Mouse (Mus musculus): ENCODE data around the gene Bcr. TPM values are rescaled to one million over a fixed set of nuclear protein-coding genes. Genes with fewer than 3 reads are reported as not detected.
A peak's percentile ranks its signal among the peaks of the same experiment; 100 is the strongest.
"Not testable (repeated sequence)": the region's sequence is repeated elsewhere in the genome, so short reads cannot be mapped to it uniquely, and the experiment has no call there.

The Bcr gene
- polyA plus RNA-seq, 1 experiment from 2014 or later: 1.8 TPM

GRCm38 (mm10) chr10:75030234-75030633 lies 30.2 kb upstream of the Bcr start:
- H3K4me3 ChIP-seq (ENCODE audit: low read depth, low read length): no peak overlapping the region
- 59% methylated on average over 3 of the region's 3 CpGs for WGBS (ENCODE audit: insufficient replicate concordance)
- H3K4me1 ChIP-seq (ENCODE audit: control insufficient read depth, low read depth, low read length): no peaks in the 10 kb centered on the region; the same call in 1 of the 2 replicates
- H3K27me3 ChIP-seq (ENCODE audit: control insufficient read depth, insufficient read depth, low read depth, low read length): no peaks in the 10 kb centered on the region
- H3K36me3 ChIP-seq (ENCODE audit: control insufficient read depth, insufficient read depth): no peaks in the 10 kb centered on the region
- H3K9me3 ChIP-seq (replicated peaks; ENCODE audit: control insufficient read depth, low read length): no peaks in the 10 kb centered on the region
- no peak overlapping the region for H3K9ac ChIP-seq (ENCODE audit: low read depth, low read length)
- no peak for ATAC-seq (ENCODE audit: low read depth)
- no peak overlapping the region for H3K27ac ChIP-seq (ENCODE audit: low read length)
- H3K4me2 ChIP-seq (ENCODE audit: low read depth, low read length): no peak overlapping the region

DNA sequence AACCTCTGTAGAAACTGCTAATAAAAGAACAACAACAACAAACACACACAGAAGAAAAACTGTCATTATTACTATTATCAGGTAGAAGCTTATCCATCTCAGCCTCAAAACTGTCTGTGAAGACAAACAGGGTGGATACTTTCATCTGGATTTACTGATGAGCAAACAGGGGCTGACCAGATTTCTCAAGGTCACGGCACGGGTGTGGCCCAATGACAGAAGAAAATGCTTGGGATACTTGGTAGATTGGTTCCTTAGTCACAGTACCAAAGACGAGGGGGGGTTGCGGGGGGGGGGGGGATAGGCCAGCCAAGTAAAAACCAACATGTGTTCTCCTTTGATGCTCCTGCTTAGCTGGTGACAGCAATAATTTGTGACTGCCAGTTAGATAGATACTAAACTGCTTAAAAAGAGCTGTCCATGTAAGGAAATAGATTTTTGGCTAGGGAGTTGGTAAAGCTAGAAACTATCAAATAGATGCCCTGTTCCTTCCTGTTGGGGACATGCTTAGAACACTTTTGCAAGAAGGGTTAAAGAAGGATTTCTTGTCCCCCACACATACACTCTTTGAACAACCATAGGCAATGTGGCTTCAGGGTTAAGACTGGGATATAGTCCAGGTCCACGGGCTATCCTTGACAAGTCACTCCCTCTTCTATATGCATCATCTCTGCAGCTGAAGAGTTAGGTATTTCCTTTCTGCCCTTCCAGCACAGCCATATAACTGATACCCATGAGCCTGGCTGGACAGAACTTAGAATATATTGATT lies 28.9 kb upstream of the Bcr start:
- no peak overlapping the region for H3K4me3 ChIP-seq (ENCODE audit: low read depth, low read length)
- no peaks in the 10 kb centered on the region for H3K9me3 ChIP-seq (replicated peaks; ENCODE audit: control insufficient read depth, low read length)
- H3K27ac ChIP-seq (ENCODE audit: low read length): no peak overlapping the region
- ATAC-seq (ENCODE audit: low read depth): no peak
- H3K27me3 ChIP-seq (ENCODE audit: control insufficient read depth, insufficient read depth, low read depth, low read length): no peaks in the 10 kb centered on the region
- no peaks in the 10 kb centered on the region; the same call in 1 of the 2 replicates for H3K4me1 ChIP-seq (ENCODE audit: control insufficient read depth, low read depth, low read length)
- no peak overlapping the region for H3K4me2 ChIP-seq (ENCODE audit: low read depth, low read length)
- H3K36me3 ChIP-seq (ENCODE audit: control insufficient read depth, insufficient read depth): no peaks in the 10 kb centered on the region
- no peak overlapping the region for H3K9ac ChIP-seq (ENCODE audit: low read depth, low read length)
- 47% methylated on average over 5 of the region's 5 CpGs for WGBS (ENCODE audit: insufficient replicate concordance)

DNA sequence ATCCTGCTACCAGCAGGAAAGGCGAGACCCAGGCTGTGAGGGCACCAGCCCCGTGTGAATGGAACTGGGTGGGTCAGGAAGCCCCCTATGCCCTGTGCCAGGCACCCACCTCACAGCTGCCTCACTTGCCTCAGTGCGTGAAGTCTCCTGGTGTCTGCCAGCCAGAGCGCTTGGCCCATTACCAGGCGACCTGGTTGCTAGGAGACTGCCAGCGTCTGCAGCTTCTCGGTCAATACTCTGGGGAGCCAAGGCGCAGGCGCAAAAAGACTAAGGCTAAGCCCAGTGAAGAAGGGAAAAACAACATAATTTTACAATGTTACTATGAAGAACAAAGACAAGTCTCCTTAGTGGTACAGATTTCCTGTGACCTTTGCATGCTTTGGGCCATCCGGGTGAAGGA lies 28.0 kb upstream of the Bcr start, which contains the start of gene Rsph14:
Rsph14 (minus strand) TSS at position 192 of the 400 bp plus-strand sequence.
- Histone ChIP-seq H3K36me3 (ENCODE audit: control insufficient read depth, insufficient read depth) (no peaks in the 10 kb centered on the region), H3K9me3 (replicated peaks; ENCODE audit: control insufficient read depth, low read length) (no peaks in the 10 kb centered on the region), H3K9ac (ENCODE audit: low read depth, low read length) (no peak within 1 kb of the TSS), H3K4me2 (ENCODE audit: low read depth, low read length) (no peak within 1 kb of the TSS), H3K4me3 (ENCODE audit: low read depth, low read length) (no peak within 1 kb of the TSS), H3K4me1 (ENCODE audit: control insufficient read depth, low read depth, low read length) (peaks cover 3% of the 10 kb centered on the region), H3K27ac (ENCODE audit: low read length) (no peak within 1 kb of the TSS), H3K27me3 (ENCODE audit: control insufficient read depth, insufficient read depth, low read depth, low read length) (no peaks in the 10 kb centered on the region)
- ATAC-seq (ENCODE audit: low read depth): no peak
- WGBS (ENCODE audit: insufficient replicate concordance): 52% methylated on average over 10 of the region's 10 CpGs

- Histone ChIP-seq H3K9ac (ENCODE audit: low read depth, low read length) (peak within 1 kb of the TSS; percentile 28; the same call in 1 of the 2 replicates), H3K4me3 (ENCODE audit: low read depth, low read length) (peak within 1 kb of the TSS; percentile 47), H3K36me3 (ENCODE audit: control insufficient read depth, insufficient read depth) (no peaks in the 10 kb centered on the region), H3K9me3 (replicated peaks; ENCODE audit: control insufficient read depth, low read length) (no peaks in the 10 kb centered on the region), H3K27me3 (ENCODE audit: control insufficient read depth, insufficient read depth, low read depth, low read length) (no peaks in the 10 kb centered on the region), H3K4me2 (ENCODE audit: low read depth, low read length) (peak within 1 kb of the TSS; percentile 64), H3K4me1 (ENCODE audit: control insufficient read depth, low read depth, low read length) (peaks cover 3% of the 10 kb centered on the region), H3K27ac (ENCODE audit: low read length) (no peak within 1 kb of the TSS)
- peak; percentile 93 for ATAC-seq (ENCODE audit: low read depth)
- under 1% methylated on average over 36 of the region's 36 CpGs for WGBS (ENCODE audit: insufficient replicate concordance)
Measured at GRCm38 (mm10) chr10:75036883-75037379, 23.5 kb upstream of the Bcr start, which contains the start of gene Rab36. Gene Rab36 (plus strand): TSS chr10:75037058.

DNA sequence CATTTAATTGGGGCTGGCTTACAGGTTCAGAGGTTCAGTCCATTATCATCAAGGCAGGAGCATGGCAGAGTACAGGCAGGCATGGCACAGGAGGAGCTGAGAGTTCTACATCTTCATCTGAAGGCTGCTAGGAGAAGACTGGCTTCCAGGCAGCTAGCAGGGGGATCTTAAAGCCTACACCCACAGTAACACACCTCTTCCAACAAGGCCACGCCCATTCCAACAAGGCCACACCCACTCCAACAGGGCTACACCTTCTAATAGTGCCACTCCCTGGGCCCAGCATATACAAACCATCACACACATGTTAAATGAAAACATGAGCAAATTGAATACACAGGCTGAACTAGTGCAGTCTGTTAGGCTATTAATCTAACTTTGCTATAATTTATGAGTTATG lies 18.3 kb upstream of the Bcr start:
- peaks cover 12% of the 10 kb centered on the region for H3K4me1 ChIP-seq (ENCODE audit: control insufficient read depth, low read depth, low read length)
- not testable (repeated sequence) for H3K9me3 ChIP-seq (replicated peaks; ENCODE audit: control insufficient read depth, low read length); H3K4me2 ChIP-seq (ENCODE audit: low read depth, low read length); ATAC-seq (ENCODE audit: low read depth); H3K36me3 ChIP-seq (ENCODE audit: control insufficient read depth, insufficient read depth); H3K4me3 ChIP-seq (ENCODE audit: low read depth, low read length); H3K27ac ChIP-seq (ENCODE audit: low read length); H3K9ac ChIP-seq (ENCODE audit: low read depth, low read length); H3K27me3 ChIP-seq (ENCODE audit: control insufficient read depth, insufficient read depth, low read depth, low read length)
- WGBS (ENCODE audit: insufficient replicate concordance): 11% methylated on average over 1 of the region's 1 CpGs

GRCm38 (mm10) chr10:75044459-75044858 lies 15.9 kb upstream of the Bcr start:
- ATAC-seq (ENCODE audit: low read depth): no peak
- 12% methylated on average over 7 of the region's 7 CpGs for WGBS (ENCODE audit: insufficient replicate concordance)
- H3K4me3 ChIP-seq (ENCODE audit: low read depth, low read length): no peak overlapping the region
- H3K27me3 ChIP-seq (ENCODE audit: control insufficient read depth, insufficient read depth, low read depth, low read length): no peaks in the 10 kb centered on the region
- H3K36me3 ChIP-seq (ENCODE audit: control insufficient read depth, insufficient read depth): no peaks in the 10 kb centered on the region
- H3K9me3 ChIP-seq (replicated peaks; ENCODE audit: control insufficient read depth, low read length): no peaks in the 10 kb centered on the region
- H3K9ac ChIP-seq (ENCODE audit: low read depth, low read length): no peak overlapping the region
- H3K4me1 ChIP-seq (ENCODE audit: control insufficient read depth, low read depth, low read length): peaks cover 9% of the 10 kb centered on the region
- H3K4me2 ChIP-seq (ENCODE audit: low read depth, low read length): no peak overlapping the region
- H3K27ac ChIP-seq (ENCODE audit: low read length): no peak overlapping the region

DNA sequence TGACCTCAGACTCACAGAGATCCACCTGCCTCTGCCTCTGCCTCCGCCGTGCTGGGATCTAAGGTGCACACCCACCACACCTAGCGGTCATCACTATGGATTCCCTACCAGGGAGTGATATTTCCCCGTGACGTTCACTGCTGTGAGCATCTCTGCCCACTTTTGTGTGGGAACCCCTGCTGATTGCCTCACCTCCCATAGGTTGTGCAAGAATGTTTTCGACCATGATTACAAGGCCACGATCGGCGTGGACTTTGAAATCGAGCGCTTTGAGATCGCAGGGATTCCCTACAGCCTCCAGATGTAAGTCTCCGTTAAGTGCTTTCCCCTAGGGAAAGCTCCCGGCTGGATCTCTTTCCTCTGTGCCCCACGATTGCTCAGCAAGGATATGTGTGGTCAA lies 14.6 kb upstream of the Bcr start:
- ATAC-seq (ENCODE audit: low read depth): peak; percentile 62

DNA sequence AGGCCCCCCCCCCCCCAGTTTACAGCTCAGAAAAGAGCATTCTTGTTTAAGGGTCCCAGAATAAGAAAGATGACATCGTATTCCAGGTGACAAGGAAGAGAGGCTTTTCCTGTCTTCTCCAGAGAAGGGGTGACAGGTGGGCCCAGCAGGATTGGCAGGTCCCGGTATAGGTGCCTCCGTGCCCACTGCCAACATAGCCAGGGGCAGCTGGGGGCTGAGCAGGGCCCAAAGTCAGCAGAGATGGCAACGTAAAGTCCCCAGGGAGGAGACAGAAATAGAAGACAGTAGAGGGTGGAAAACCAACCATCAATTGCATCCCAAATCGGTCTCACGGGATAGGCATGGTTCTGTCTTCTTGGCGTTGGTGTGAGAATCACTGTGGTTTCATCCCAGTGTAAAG lies 11.7 kb upstream of the Bcr start:
- Histone ChIP-seq H3K4me3 (ENCODE audit: low read depth, low read length) (no peak overlapping the region), H3K9me3 (replicated peaks; ENCODE audit: control insufficient read depth, low read length) (no peaks in the 10 kb centered on the region), H3K36me3 (ENCODE audit: control insufficient read depth, insufficient read depth) (no peaks in the 10 kb centered on the region), H3K27ac (ENCODE audit: low read length) (no peak overlapping the region), H3K4me1 (ENCODE audit: control insufficient read depth, low read depth, low read length) (peaks cover 9% of the 10 kb centered on the region), H3K9ac (ENCODE audit: low read depth, low read length) (no peak overlapping the region), H3K27me3 (ENCODE audit: control insufficient read depth, insufficient read depth, low read depth, low read length) (no peaks in the 10 kb centered on the region), H3K4me2 (ENCODE audit: low read depth, low read length) (no peak overlapping the region)
- 60% methylated on average over 7 of the region's 7 CpGs for WGBS (ENCODE audit: insufficient replicate concordance)
- ATAC-seq (ENCODE audit: low read depth): no peak

More for the DNA sequence above, 14.6 kb upstream of the Bcr start:
- Histone ChIP-seq H3K4me1 (ENCODE audit: control insufficient read depth, low read depth, low read length) (peaks cover 9% of the 10 kb centered on the region), H3K27ac (ENCODE audit: low read length) (no peak overlapping the region), H3K4me3 (ENCODE audit: low read depth, low read length) (no peak overlapping the region), H3K4me2 (ENCODE audit: low read depth, low read length) (no peak overlapping the region), H3K36me3 (ENCODE audit: control insufficient read depth, insufficient read depth) (no peaks in the 10 kb centered on the region), H3K9me3 (replicated peaks; ENCODE audit: control insufficient read depth, low read length) (no peaks in the 10 kb centered on the region), H3K27me3 (ENCODE audit: control insufficient read depth, insufficient read depth, low read depth, low read length) (no peaks in the 10 kb centered on the region), H3K9ac (ENCODE audit: low read depth, low read length) (no peak overlapping the region)
- WGBS (ENCODE audit: insufficient replicate concordance): 68% methylated on average over 15 of the region's 15 CpGs

DNA sequence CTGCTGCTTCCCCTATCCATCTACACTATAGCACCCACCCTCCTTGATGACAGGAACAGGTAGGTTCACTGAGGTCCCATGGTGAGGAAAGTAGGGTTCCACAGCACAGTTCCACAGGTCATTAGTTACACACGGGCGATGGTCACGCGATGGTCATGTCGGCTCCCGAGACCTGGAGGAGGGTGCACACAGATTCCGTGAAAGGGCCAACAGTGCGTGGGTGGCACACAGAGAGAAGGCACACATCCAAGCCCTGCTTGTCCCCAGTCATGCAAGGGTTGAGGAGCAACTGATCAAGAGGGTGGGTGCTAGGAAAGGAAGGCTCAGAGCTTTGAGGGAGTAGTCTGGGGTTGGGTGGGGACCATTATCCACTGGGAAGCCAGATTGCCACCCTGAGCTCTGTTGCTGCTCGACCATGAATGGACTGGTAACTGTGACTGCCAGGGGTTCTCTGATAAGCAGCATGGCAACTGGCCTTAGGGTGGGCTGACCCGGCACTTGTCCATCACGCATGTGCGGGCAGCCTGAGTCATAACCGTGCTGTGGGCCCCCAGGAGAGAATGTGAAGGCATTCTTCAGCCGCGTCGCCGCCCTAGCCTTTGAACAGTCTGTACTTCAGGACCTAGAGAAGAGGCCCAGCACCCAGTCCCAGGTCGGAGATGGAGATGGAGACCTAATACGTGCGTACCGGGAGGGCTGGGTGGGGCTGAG lies 8.9 kb upstream of the Bcr start:
- no peaks in the 10 kb centered on the region for H3K27me3 ChIP-seq (ENCODE audit: control insufficient read depth, insufficient read depth, low read depth, low read length)
- H3K36me3 ChIP-seq (ENCODE audit: control insufficient read depth, insufficient read depth): no peaks in the 10 kb centered on the region
- 80% methylated on average over 17 of the region's 21 CpGs for whole genome bisulfite sequencing (ENCODE audit: insufficient replicate concordance)
- H3K4me1 ChIP-seq (ENCODE audit: control insufficient read depth, low read depth, low read length): peaks cover 11% of the 10 kb centered on the region
- no peak overlapping the region for H3K9ac ChIP-seq (ENCODE audit: low read depth, low read length)
- no peak overlapping the region for H3K27ac ChIP-seq (ENCODE audit: low read length)
- no peaks in the 10 kb centered on the region for H3K9me3 ChIP-seq (replicated peaks; ENCODE audit: control insufficient read depth, low read length)
- no peak overlapping the region for H3K4me3 ChIP-seq (ENCODE audit: low read depth, low read length)
- ATAC-seq (ENCODE audit: low read depth): no peak
- no peak overlapping the region for H3K4me2 ChIP-seq (ENCODE audit: low read depth, low read length)
